Comparison of ENCODE assay signal across 18 mouse cellular contexts in the genomic region with DNA sequence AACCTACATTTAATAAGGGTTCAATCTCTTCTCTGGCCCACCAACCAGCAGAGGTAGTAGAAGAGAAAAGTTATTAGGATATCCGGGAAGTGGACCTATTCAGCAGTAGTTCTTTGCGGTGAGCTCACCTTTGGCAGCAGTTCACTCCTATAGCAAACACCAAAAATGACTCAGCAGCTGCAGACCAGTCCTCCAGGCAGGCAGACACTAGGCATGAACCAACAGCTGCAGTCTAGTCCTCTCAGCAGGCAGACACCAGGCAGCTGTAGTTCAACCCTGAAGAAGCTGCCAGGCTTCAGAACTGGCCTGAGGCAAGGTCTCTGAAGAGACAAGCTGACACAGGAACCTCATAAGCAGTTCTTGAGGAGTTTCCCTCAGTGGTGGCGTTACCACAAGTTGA.
"Had no signal": no experiment of that assay in that cellular context is flagged by ENCODE, and none has a peak within 500 bp of the region (broad histone marks: within the 10 kb centered on the region; RNA-seq: fewer than 3 reads in every experiment).

No protein-coding gene starts in this region.

- H3K4me2 ChIP-seq: intestine, embryonic 15.5 days; limb, embryonic 15.5 days; liver, embryonic 12.5 days; liver, embryonic 15.5 days; midbrain, embryonic 13.5 days had no signal

- H3K4me1 ChIP-seq: intestine, embryonic 15.5 days; liver, embryonic 12.5 days; liver, embryonic 15.5 days; megakaryocyte, embryonic 14.5 days; midbrain, embryonic 10.5 days; midbrain, embryonic 13.5 days had no signal

- H3K36me3 ChIP-seq: intestine, embryonic 15.5 days; limb, embryonic 15.5 days; liver, embryonic 12.5 days; liver, embryonic 15.5 days; midbrain, embryonic 10.5 days; midbrain, embryonic 13.5 days had no signal

- H3K27me3 ChIP-seq: intestine, embryonic 15.5 days; limb, embryonic 15.5 days; liver, embryonic 12.5 days; liver, embryonic 15.5 days; megakaryocyte, embryonic 14.5 days; midbrain, embryonic 13.5 days had no signal

- H3K9me3 ChIP-seq: intestine, embryonic 15.5 days; limb, embryonic 15.5 days; liver, embryonic 12.5 days; liver, embryonic 15.5 days; midbrain, embryonic 10.5 days; midbrain, embryonic 13.5 days had no signal

- H3K4me3 ChIP-seq: intestine, embryonic 15.5 days; limb, embryonic 15.5 days; liver, embryonic 12.5 days; liver, embryonic 15.5 days; megakaryocyte, embryonic 14.5 days; midbrain, embryonic 10.5 days; midbrain, embryonic 13.5 days had no signal

- H3K27ac ChIP-seq: intestine, embryonic 15.5 days; limb, embryonic 15.5 days; liver, embryonic 12.5 days; liver, embryonic 15.5 days; midbrain, embryonic 10.5 days; midbrain, embryonic 13.5 days had no signal

- ATAC-seq: intestine, embryonic 15.5 days; liver, embryonic 12.5 days; lung, postnatal 0 days; midbrain, embryonic 13.5 days; midbrain, embryonic 16.5 days had no signal

- H3K9ac ChIP-seq: intestine, embryonic 15.5 days; limb, embryonic 15.5 days; liver, embryonic 12.5 days; liver, embryonic 15.5 days; midbrain, embryonic 13.5 days had no signal

- DNase-seq: kidney, adult 18-20 months; kidney, adult 9 months; kidney, postnatal 14 days; left cerebral cortex, postnatal 4 days; lung, adult 2 months; lung, postnatal 36 days; thymus, adult 2 months; thymus, postnatal 14 days; thymus, postnatal 4 days had no signal
